Mouse (Mus musculus) gastrocnemius, adult 8-10 months (tissue): ENCODE data around the gene Rps9. TPM values are rescaled to one million over a fixed set of nuclear protein-coding genes. Genes with fewer than 3 reads are reported as not detected.

Source experiments
- DNase-seq, 2 experiments: peaks; one replicate each; pipeline ENCODE4 v3.0.0; 2022; ENCODE audit warnings: low spot score in 2 of 2
- total RNA-seq, 4 experiments: library from RNA; stranded (reverse); gene quantifications; 2 replicates each; pipeline ENCODE4 v1.2.4; 2022

Rps9 gene
- total RNA-seq, result 100 to 1,000 TPM; 403 to 496 (median 426) TPM

DNA sequence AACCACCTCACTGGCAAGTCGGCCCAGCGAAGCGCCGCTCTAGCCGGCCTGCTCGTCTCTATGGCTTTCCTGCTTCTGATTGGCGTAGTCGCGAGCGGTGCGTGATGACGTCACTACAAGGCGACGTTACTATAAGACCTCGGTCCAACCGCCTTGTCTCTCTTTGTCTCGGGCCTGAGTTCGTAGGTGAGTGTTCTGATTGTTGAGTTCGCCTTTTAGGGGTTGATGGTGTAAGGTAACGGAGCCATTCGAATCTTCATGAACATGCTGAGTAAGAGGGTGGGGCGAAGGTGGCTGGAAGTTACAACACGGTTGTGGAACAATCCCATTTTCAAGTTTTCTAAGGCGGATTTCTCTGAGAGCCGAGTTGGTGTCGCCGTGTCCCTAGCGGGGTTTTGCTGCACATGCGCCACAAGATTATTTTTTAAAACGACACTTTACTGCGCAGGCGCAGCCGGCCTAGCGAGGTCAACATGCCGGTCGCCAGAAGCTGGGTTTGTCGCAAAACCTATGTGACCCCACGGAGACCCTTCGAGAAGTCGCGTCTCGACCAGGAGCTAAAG lies at the start of gene Rps9:
TSS of gene Rps9 (plus strand) at position 115 of the 563 bp plus-strand sequence.
- DNase-seq, result peak; percentile 93 to 95

DNA sequence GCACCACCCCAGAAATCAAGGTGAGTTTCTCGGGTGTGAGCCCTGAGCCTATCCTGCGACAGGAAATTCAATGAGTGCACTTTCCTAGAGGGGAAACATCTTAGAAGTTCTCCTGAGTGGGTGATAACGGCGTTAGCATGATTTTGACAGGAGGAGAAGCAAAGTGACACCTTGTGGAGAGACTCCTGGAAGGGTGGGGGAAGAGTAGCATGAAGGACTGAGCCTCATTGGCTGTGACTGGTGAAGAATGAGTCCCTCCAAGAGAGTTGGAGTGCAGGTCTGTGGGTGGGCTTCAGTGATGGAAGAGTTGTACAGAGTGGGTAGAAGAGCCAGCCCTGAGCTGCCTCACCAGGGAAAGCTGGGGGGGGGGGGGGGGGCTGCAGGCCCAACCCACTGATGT lies 46.8 kb upstream of the Rps9 start:
- DNase-seq, result no peak

DNA sequence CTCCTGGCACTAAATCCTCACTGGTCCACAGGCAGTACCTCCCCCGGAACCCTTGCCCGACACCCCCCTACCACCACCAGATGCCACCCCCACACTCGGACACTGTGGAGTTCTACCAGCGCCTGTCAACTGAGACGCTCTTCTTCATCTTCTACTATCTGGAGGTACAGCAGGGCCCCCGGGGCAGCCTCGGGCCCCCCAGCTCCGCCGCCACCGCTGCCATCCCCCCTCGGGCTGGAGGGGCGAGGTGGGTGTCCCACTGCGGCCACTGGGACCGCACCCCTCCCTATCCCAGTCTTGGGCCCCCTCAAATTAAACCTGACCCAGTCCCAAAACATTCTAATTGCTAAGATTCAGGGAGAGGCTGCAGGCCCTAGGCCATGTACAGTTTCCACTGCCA lies 45.2 kb upstream of the Rps9 start:
- no peak for DNase-seq

DNA sequence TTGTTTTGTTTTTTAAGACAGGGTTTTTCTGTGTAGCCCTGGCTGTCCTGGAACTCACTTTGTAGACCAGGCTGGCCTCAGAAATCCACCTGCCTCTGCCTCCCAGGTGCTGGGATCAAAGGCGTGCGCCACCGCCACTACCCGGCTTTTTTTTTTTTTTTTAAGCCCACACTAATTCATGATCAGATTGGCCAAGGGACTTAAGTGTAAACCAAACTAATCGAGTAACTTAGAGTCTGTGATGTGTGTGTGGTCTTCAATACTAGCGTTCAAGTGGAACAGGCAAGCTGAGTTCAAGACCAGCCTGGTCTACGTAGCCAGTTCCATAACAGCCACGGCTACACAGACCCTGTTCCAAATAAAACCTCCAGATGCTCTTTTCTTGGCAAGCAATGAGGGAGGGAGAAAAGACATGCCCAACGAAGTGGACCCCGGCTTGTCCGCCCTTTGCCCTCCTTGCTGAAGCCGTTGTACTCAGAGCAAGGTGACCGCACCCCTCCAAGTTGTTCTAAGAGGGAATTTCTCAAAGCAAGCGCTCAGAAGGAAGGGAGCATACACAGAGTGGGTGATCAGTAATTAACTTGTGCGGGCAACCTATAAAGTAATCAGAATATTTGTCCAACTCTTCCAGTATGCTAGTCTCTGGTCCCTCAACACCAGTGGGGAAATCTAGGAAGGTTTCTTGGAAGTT lies 39.1 kb upstream of the Rps9 start:
- no peak for DNase-seq

DNA sequence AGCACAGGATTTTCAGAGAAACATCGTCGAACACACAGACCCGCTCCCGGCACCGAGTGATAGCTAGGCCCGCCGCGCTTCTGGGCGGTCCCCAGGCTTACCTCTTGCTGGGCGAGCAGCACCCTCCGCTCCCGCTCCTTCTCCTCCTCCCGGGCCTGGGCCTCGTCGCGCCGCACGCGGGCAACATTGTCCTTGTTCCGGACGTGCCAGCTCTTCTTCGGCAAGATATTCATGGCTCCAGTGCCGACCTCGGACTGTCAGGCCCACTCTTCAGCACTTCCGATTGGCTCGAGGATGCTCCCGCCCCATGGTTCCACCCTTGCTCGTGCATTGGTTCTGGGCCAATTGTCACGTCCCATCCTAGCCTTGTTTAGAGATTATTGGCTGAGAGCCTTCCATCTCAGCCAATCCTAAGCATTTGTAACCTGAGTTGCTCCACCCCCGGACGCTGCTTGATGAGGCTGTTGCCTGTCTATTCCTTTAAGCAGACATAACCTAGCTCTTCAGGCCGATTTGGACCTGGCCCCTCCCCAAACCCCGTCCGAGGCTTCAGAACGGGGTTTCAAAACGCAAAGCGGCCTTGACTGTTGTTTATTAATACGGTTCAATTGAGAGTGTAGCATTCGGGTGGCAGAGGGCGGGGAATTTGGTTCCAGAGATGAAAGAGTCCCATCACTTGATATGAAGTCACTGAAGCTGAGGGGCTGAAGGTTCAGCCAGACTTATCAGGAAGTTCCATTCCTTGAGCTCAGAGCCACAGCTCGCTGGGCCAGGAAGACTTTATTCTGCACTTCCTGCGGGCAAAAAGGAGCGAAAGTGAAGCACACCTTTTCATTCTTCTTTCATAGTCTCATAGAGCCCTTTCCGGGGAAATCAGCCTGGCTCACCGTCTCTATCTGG lies 38.3 kb upstream of the Rps9 start, which contains the start of gene Leng1:
TSS of gene Leng1 (minus strand) at position 626 of the 900 bp plus-strand sequence.
- peak; percentile 95 for DNase-seq

DNA sequence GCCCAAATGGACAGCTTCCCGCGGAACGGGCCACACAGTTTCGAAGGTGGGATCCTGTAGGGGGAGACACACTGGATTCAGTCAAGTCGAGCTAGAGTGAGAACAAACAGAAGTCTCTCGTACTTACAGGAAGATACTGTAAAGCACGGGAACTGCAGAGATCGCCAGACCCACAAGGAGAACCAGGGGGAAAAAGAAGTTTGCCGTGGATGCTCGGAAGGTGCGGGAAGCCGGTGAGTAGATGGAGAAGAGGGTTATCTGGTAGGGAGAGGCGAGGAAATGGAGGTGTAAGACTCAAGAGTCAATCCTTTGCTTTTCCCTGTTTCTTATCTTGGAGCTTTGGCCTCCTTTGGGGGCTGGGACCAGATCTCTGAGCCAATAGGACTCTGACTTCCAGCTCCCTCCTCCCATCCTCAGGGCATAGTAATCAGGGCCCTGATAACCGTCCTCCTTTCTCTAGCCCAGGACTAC lies 36.8 kb upstream of the Rps9 start:
- DNase-seq, result no peak

DNA sequence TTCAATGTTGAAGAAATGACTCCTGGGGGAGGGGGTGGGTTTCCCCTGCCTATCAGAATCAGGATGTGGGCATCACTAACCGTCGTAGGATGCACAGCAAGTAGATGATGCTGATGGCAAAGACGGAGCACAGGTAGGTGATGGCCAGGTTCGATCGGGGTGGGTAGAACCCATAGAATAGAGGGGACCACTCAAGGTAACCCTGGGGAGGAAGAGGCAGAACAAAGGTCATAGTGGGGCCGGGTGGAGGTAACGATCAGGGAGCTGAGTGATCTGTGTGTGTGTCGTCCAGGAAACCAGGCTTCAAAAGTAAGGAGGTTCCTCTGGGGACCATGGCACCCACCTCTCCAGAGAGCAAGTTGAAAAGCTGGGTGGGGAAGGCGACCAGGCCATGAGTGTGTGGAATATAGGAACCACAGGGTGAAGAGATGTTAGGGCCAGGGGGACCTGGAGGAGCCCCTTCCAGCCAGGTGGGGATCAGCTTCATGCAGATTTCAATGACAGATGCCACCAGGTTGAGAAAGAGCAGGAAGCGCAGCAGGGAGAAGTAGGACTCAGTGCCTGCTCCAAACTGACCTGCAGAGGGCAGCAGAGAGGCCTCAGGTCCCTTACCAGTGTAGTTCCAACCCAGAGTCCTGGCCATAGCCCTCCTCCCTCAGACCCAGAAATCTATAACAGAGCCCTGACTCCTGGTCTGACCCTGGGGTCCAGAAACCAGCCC lies 29.1 kb upstream of the Rps9 start:
- DNase-seq, result peak; percentile 35 to 62

DNA sequence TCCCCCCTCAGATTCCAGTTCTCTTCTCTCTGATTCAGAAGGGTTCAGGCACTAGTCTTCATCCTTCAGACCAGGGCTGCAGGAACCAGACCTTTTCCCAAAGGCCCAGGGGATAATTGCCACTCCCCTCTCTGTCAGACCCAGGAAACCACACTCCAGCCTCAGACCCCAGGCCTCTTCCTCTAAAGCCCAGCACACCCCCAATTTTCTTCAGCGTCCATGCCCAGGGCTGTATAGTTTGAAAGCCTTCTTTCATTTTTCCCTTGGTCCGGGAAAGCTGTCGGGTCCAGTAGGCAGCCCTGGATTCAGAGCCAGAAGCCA lies 28.6 kb upstream of the Rps9 start:
- no peak for DNase-seq

DNA sequence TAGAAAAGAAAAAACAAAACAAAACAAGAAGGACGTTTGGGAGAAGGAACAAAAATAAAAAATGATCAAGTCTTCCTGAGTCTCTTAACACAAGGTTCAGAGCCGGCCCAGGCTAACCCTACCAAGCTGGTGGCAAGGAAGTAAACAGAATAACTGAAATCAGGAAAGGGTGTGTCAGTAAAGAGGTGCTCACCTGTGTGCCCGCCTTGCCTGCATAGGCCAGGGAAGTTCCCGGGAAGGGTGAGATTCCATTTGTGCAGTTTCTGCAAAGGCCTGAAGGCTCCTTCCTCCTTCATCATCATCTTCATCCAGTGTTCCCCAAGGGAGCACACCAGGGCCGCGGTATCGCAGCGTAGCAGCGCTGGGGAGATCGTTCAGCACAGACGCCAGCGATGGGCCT lies 27.4 kb upstream of the Rps9 start:
- no peak for DNase-seq

DNA sequence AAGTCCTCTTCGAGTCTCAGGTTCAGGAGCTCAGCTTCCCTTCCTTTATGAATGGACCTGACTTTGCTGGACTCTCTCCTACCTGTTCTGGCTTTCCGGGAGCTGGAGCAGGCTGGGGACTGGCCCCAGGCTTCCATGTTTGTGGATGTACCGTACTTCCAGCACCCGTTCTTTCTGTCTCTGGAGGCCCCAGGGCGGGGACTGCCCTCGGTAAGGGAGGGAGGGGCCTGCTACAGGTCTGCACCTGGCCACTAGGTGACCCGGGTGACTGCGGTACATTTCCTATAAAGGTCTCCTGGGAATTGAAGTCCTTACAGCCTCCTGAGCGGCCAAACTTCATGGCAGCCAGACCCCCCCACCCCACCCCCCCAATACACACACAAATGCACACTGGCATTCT lies 26.5 kb upstream of the Rps9 start, which contains the start of gene Tmc4:
TSS of gene Tmc4 (minus strand) at position 212 of the 400 bp plus-strand sequence.
- no peak for DNase-seq

DNA sequence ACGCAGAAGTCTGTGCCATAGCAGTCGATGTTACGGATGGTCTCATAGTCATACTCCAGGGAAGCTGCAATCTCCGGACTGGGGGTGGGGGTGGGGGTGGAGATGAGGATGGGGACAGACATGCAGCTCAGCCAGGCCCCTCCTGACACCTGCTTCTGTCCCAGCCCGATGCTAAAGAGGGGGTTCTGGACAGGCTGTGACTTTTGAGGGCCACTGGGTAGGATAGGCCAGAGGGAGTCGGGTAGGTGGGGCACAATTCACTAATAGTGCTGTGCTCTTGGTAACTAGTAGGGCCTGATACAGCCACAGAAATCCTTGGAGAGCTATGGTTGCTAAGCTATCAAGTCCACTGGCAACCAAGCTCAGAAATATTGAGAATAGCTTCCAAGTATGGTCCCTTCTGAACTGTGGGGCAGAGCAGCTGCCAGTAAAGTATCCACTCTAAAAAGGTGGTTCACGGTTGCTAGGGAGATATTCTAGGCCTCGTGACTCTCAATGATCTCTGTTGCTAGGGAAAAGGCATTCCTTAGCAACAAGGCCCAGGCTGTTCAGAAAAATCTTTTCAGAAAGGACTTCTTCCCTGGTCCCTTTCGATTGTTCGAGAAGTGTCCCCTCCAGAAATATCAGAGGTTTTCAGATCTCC lies 19.8 kb upstream of the Rps9 start:
- no peak for DNase-seq

DNA sequence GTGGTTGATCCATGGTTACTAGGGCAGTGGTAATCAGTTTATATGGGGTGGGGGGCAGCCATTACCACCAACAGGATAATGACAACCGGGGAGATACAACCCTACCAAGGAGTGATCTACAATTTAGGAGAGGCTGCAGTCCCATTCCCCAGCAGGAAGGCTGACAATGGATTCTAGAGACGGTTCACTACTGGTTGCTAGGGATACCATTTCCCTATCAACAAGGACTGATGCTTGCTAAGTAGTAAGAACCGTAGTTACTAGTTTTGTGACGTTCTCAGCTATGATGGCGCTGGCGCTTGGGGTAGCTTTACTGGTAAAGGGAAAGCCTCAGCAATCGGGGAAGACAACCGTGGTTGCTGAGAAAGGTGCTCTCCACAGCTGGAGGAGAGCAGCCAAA lies 19.1 kb upstream of the Rps9 start:
- no peak for DNase-seq

DNA sequence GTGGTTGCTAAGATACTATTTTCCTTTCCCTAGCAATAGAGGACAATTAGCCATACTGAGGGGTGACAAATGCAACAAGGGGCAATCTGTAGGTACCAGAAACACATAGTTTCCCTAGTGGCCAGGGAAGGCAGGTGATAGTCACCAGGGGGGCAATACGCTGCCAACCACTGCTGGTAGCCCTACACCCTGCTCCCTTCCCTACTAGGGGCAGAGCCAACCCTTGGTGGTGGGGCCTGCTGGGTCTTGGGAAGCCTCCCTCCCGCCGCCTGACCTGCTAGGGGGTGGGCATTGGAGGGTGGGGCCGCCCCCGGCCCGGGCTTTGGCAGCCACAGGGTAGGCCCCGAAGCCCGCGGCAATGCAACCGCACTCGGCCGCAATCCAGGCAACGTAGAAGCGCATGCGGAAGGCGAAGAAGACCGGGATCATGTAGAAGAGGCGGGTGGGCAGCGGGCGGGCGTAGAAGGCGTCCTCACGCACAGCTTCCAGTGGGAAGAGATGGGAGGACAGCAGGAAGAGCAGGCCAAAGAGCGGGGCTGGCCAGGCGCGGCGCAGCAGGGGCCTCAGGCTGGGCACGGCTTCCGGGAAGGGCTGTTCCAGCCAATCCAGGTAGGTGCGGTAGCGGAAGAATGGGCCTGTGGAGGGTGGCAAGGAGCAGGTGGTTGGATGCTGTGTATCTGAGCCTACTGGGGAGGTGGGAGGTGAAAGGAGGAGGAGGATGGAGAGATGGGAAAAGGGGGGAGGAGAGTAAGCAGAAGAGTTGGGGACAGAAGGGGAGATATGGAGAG lies 18.2 kb upstream of the Rps9 start:
- DNase-seq, result no peak

DNA sequence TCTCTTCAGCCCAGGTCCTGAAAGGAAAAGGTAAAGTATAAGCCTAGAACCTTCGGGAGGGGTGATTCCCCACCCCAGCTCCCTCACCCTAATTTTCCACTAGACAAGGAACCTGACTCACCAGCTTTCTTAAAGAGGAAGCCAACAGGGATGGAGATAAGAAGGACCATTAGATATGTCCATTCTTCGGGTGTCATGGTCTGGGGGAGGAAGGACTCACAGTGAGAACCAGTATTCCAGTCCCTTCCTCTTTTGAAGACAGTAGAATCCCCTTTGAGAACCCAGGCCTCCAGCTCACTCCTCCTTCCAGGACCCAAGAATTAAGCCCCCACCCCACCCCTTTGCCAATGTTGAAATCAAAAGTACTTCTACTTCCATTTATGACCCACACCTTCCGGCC lies 11.9 kb upstream of the Rps9 start:
- DNase-seq, result no peak

DNA sequence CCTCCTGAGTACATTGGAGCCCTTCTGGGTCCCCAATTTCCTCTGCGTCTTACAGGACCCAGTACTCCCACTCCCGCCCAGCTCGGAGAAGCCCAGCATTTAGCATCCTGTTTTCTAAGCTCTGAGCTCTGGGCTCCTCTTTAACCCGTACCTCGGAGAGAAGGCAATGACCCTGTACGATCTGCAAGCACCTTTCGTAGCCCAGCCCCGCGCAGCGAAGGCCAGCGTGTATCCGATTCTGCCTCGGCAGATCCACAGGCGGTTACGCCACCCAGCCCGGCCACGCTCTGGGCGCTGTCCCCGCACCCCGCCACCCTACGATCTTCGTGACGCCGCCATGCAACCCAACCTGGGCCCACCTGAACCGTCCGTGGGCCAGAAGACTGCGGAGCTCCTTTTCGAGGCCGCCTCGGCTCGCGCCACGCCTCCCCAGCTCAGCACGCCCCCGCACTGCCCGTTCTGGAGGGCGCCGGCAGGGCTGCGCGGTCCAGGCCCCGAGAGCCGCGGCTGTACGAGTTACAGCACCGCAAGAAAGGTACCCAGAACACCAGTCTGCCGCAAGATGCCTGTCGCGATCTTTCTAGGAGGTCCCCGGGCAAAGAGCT lies 11.3 kb upstream of the Rps9 start, which contains the start of gene Tsen34:
TSS of gene Tsen34 (plus strand) at position 482 of the 605 bp plus-strand sequence.
- DNase-seq, result no peak

DNA sequence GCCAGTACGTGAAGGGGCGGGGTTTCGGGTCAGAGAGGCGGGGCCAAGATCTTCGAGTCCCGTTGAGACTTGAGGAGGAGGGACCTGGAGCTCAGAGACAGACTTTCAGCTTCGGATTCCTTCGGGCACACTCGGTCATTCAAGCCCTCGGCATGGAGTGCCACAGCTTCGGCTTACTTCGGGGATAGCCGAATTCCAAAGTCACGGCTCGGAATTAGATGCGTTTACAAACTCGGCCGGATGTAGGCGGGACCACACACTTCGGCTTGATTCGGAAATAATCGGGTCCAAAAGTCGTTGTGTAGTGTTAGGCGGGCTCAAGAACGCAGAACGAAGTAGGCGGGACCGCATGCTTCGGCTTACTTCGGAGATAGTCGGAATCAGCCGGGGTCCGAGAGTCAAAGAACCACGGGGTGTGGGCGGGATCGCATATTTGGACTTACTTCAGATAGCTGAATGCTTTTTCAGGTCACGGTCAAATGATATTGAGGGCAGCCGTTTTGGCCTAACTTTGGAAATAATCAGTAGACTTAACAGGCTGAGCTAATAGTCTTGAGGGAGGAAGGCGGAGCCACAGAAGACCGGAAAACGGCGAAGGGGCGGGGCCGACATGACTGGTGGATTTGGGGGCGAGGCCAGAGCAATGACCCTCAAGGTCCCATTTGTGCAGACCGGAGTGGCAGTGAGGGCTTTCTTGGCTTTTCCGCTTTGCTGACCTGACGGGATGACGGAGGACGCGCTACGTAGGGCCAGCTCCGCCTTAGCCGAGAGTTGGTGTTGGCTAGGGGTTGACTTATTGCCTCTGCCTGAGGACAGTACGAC lies 10.6 kb upstream of the Rps9 start, which contains the start of gene Mboat7:
TSS of gene Mboat7 (minus strand) at position 537 of the 822 bp plus-strand sequence.
- DNase-seq, result peak; percentile 94

DNA sequence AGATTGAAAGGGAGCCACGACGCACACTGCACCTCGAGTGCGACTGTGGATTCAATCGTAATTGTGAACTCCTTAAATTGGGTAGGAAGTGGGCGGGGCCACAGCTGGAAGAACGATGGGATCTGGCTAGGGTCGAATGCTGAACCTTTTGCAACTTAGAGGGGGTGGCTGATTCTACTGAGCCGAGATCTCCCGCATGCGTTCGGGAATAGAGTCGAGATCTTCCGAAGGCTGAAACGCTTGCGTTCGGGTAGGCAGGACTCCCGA lies 10.1 kb upstream of the Rps9 start:
- no peak for DNase-seq

DNA sequence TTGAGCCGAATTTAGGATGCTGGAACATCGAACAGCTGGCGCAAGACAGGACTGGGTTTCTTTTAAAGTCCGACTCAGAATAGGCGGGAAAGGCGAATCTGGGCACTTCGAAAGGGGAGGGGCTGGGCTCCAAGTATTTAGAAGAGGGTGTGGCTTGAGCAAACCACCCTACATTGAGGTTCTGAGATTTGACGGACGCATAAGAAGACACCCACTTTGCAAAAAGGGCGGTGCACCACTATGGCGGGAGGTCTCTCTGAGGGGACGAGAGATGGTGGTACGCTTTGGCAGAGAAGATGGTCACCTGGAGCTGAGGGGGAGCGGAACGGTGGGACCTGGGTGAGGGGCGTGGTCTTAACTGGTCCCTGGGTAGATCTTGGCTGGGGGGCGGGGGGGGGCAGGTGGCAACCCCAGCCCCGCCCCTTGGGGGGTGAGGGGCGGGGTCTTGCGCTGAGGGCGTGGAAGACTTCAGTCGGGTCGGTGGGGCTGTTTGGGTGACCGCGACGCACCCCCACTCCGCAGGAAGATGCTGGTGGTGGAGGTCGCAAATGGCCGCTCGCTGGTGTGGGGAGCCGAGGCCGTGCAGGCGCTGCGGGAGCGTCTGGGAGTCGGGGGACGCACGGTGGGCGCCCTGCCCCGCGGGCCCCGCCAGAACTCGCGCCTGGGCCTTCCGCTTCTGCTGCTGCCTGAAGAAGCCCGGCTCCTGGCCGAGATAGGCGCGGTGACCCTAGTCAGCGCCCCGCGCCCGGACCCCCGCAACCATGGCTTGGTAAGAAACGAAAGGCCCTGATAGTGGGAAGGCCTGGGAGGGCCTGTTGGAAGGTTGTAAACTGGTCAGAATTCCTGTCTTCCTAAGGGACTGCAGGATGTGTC lies 9.5 kb upstream of the Rps9 start:
- DNase-seq, result peak; percentile 32 to 52
